Mouse (Mus musculus) left cerebral cortex, postnatal 14 days (tissue): ENCODE data around the gene Tspan9. TPM values are rescaled to one million over a fixed set of nuclear protein-coding genes. Genes with fewer than 3 reads are reported as not detected.

ENCODE experiments used
- DNase-seq, 2 experiments: peaks; one replicate each; pipeline ENCODE4 v3.0.0; 2021 to 2022; ENCODE audit warnings: low spot score in 2 of 2, mixed read lengths in 1 of 2
- intact Hi-C: fragments of 180-260 bp; cut with DNase I; formaldehyde crosslinking; loops from one replicate; pipeline ENCODE4 v1.15.1; 2025
- total RNA-seq, 2 experiments: library from RNA; stranded (reverse); gene quantifications; 2 replicates each; pipeline ENCODE4 v1.2.3; 2021

Gene Tspan9
- total RNA-seq, 2 experiments from 2014 or later, result 71.3 to 77.5 TPM

DNA sequence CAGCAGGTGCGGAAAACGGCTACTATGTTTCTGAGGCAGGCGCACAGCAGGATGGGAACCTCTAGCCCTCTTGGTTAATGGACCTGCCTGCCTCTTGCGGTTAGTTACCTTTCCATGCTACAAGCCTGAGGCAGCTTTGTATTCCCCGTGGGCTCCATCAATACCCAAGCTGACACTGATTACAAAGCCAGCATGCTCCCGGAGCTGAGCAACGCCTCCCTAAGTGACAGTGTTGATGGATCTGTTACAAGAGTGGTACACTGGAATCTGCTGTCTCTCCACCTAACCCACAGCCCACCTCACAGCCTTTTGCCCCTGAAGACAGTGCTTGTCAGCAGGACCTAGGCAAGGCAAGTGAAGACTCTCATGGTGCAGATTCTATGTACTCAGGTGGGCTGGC, 85.2 kb downstream of the Tspan9 start:
- DNase-seq, result no peak
- intact Hi-C loops, result no loop called here

GRCm38 (mm10) chr6:128053000-128053732, 90.2 kb downstream of the Tspan9 start:
- intact Hi-C loops, result no loop called here
- DNase-seq, result no peak

DNA sequence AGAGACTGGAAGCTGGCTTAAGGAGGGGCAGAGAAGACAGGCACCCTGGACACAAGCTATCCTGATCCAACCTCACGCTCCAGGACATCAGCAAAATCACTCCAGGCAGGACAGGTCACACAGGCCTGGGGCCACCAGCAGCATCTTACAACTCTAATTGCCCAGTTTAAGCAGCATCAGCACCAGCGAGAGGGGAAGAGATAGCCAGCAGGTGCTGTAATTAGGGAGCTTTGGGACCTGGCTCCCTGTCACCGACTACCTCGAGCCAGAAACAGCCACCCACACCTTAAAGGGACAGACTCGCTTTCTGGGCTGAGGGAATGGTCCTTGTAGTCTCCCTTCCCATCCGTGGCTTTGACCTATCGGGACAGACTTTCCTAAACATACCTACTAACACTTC, 95.7 kb downstream of the Tspan9 start:
- intact Hi-C loops, result no loop called here

DNA sequence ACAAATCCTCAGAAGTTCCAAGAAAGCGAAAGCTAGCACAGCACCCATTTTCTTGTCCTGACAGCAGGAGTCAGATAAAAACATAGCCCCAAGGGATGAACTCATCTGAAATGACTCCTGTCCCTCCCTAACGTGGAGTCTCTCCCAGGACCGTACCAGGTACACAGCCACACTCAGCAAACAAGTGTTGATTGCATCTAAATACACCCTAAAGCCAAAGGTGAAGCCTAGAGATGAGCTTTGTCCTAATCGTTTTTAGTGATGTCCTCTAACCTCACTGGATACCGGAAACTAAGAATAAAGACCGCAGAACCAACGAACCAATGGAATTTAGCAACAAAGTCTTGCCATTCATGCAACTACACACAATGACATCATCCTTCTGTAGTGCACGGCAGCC, 96.2 kb downstream of the Tspan9 start:
- intact Hi-C loops, result no loop called here

More for the DNA sequence above, 95.7 kb downstream of the Tspan9 start:
- DNase-seq, result no peak

DNA sequence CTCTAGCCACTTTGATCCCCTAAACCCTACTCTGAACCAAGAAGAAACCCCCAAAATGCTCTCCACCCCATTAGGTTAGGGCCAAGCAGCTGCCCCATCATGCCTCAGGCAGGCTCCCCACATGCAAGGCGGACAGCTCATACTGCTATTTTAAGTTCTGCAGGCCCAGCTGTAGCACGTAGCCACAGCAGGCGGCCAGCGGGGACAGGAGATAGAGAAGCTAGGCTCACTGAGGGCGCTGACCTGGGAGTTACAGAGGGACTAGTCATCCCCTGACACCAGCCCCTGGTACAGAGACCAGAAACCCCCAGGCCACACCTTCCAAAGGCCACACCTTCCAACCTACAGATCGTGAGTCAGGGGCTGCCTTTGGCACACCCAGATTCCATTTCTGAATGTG, 96.6 kb downstream of the Tspan9 start:
- no peak for DNase-seq
- intact Hi-C loops, result no loop called here

More for the DNA sequence above, 96.2 kb downstream of the Tspan9 start:
- DNase-seq, result no peak

DNA sequence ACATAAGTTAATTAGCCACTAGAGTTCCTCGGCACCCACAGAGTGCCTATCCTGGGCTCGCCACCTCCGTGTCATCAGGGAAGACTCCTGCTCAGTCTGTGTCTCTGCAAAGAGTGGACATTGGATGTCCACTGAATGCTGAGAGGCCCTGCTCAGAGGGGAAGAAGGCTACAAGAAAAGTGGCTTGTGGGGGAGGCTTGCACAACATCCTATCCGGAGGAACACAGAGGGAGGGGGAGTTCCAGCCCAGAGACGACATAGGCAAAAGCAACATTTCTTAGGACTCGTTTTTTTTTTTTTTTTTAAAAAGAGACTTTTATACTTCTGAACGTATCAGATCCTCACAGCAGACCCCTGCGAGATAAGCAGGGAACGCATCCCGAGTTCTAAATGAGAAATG, 98.7 kb downstream of the Tspan9 start:
- intact Hi-C loops, result no loop called here
- DNase-seq, result no peak

- intact Hi-C loops, result no loop called here
- DNase-seq, result no peak
These were observed 99.9 kb downstream of the Tspan9 start for GRCm38 (mm10) chr6:128043486-128043885.

DNA sequence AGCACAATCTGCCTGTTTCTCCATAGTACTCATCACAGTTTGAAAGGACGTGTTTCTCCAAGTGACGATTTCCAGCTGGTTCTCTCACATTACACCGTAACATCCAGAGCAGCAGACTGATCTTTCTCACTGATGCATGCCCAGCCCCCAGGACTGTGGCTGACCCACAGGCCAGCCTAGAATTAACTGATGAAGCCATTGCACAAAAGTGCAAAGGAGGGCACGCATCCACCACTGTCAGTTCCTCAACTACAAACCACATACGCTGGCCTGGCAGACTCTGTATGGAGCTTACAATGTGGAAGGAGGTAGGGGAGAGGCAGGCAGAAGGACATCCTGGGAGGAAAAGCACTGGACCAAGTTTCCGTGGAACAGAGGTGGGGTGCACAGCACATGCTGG, 101.6 kb downstream of the Tspan9 start:
- DNase-seq, result no peak
- intact Hi-C loops, result no loop called here

DNA sequence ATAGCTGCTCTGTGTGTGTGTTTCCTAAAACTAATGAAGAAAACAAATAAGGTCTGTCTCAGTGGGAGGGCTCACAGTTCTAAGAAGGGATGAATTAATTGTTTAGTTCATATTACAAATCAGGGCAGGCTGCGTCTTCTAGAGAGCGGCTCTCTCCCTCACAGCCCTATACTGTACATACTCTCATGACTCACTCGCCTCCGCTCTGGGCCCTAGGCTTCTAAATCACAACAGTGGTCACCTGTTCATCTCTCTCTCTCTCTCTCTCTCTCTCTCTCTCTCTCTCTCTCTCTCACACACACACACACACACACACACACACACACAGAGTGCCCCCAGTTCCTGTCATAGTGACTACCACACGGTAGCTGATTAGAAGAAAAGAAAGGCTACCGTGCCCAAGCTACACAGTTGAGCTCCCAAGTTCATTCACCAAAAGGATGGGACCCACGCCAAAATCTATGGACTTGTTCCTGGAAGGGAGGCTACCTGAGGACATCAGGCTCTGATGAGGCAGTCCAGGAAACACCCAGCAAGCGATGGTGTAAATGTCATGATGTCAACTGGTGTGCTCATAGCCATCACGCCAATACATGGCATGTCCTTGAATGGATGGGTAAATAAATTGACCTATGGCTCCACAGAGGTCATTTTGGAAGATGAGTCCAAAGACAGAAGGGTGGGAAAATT, 104.2 kb downstream of the Tspan9 start:
- DNase-seq, result no peak
- intact Hi-C loops, result loop anchor here (10.0 kb wide), 1 partner anchor 556 kb away; no protein-coding TSS in a partner anchor

DNA sequence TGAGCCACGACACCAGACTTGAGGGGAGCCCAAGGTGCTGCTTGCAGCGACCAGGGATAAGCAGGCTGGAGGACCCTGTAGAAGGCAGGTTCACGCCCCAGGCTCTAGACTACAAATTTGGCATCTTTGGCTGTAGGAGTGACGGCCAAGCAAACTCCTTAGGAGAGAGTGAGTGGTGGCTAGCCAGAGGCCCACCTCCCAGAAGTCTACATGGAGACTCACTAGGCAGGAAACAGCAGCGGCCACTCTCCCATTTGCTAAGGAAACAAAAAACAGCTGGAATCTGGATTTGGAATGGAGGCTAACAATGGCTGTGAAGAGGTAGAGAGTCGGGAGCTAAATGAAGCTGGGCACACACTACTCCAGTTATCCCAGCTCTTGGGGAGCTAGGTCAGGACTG, 104.8 kb downstream of the Tspan9 start:
- intact Hi-C loops, result loop anchor here (10.0 kb wide), 1 partner anchor 556 kb away; no protein-coding TSS in a partner anchor
- no peak for DNase-seq

GRCm38 (mm10) chr6:128036597-128036996, 106.8 kb downstream of the Tspan9 start:
- no peak for DNase-seq
- intact Hi-C loops, result loop anchor here (10.0 kb wide), 1 partner anchor 558 kb away; no protein-coding TSS in a partner anchor

DNA sequence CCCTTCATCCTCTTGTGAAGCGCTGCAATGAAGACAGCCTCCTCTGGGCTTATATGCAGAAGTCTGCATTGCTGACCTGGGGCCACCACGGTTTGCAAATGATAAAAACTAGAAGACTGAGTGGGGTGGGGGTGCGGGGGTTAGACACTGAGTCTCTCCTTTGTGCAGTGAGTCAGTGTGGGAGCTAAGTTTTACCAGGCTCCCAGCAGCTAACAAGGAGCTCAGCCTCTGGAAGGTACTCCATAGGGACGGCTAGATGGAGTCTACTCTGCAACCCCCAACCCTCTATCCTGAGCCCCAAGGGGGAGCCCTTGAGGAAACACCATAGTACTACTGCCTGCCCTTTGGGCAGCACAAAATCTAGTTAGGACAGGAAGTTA, 107.5 kb downstream of the Tspan9 start:
- intact Hi-C loops, result loop anchor here (10.0 kb wide), 1 partner anchor 559 kb away; no protein-coding TSS in a partner anchor
- DNase-seq, result peak in 1 of 2 experiments; percentile 43

DNA sequence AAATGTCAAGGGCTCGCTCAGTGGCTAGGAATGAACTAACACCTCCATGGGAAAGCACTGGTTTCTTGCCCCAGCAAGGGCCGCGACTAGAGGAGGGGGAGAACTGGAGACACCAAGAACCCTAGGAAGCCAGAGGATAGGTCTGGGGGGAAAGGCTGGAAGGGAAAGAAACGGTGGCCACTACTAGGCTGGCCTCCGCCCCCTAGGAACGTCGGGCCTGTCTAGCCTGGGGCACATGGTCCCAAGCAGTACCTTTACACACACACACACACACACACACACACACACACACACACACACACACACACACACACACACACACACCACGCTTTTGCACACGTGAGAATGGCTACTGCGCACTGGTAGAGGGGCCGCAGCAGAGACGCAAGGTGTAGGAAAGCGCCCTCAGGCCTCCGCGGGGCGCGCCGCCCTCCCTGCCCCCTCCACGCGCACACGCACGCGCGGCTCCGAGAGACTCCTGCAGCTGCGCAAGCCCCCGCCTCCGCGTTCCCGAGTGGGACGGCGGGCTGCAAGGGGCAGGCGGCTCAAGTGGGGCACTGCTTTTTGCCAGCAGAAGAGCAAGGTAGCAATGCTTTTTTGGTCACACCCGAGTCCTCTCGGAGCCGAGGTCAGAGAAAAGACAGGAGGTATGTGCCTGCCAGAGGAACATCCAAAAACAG, 108.0 kb downstream of the Tspan9 start:
- intact Hi-C loops, result loop anchor here (10.0 kb wide), 1 partner anchor 559 kb away; no protein-coding TSS in a partner anchor
- peak; percentile 64 to 78 for DNase-seq

- DNase-seq, result peak; percentile 50 to 58
- intact Hi-C loops, result loop anchor here (5.0 to 10.0 kb wide), 2 partner anchors 113 to 560 kb away; no protein-coding TSS in a partner anchor
These were observed 108.8 kb downstream of the Tspan9 start for GRCm38 (mm10) chr6:128034317-128035249.

- no peak for DNase-seq
- intact Hi-C loops, result loop anchor here (2.0 to 10.0 kb wide), 4 partner anchors 57 to 561 kb away; no protein-coding TSS in a partner anchor
These were observed 109.5 kb downstream of the Tspan9 start for GRCm38 (mm10) chr6:128033868-128034250.

DNA sequence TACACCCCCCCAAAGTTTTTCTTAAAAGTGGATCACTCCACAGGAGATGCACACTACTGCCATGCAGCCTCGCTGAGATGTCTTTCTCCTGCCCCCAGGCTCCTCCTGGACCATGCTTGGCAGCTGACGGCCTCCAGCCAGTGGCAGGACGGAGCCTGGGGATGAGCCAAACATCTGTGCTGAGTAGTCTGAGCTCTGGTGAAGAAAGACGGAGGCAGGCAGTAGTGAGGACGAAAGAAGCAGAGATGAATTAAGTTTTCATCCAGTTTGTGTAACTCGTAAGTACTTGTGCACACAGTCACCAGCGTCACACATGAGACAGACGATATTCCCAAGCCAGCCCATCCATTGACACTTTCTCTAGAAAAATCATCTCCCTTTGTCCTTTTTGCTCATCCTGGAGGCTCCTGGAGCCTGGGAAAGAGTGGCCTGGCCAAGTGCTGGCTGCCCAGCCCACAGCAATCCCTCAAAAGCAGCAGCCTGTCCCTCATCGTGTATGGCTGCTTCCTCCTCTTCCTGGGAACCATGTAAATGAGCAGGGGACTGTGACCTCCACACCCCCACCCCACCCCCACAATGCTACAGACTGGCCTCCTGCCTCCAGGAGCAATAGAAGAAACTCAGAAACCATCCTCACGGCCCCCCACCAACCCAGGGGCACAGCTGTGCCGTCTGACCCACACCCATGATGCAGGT, 110.1 kb downstream of the Tspan9 start:
- intact Hi-C loops, result loop anchor here (2.0 to 10.0 kb wide), 4 partner anchors 57 to 561 kb away; no protein-coding TSS in a partner anchor
- no peak for DNase-seq

DNA sequence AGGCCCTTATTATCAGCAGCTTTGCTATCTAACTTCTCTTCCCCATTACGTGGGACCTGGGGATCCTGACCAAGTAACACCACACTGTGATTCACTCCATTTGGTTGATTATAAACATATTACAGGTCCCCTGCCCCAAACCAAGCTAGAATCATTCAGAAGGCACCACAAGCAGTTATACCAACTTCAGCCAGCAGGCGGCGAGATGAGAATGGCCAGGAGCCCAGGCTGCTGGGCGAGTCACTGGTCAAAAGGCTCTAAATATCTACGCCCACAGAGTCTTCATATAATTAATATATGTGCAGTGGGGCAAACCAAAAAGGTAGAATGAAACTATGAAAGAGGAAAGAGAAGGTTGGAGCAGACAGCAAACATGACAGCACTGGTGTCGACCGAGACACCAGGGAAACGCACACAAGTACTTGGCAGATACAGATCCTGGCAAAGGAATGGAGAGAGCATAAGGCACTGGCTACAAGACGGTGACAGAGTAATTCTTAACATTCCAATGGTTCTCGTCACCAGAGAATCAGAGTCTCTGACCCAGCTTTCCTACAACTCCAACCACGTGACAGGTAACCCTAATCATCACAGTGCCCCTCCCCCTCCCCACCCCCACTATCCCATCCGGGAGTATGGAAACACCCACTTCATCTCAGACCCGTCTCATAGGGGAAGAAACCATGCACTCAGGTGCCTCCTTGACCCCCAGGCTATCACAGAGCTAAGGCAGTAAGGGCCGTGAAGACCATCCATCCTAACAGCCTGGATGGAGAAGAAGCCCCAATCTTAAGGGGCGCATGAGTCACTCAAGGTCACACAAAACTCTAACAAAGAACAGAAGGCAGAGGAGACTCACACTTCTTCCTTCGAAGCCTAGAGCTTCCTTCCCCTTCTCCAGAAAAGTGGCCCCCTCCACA, 110.9 kb downstream of the Tspan9 start:
- peak; percentile 75 to 87 for DNase-seq
- intact Hi-C loops, result loop anchor here (2.0 to 10.0 kb wide), 4 partner anchors 58 to 562 kb away; no protein-coding TSS in a partner anchor
